Mouse (Mus musculus): ENCODE results near the gene Tle3. TPM values are rescaled to one million over a fixed set of nuclear protein-coding genes. Genes with fewer than 3 reads are reported as not detected.

Gene Tle3
- polyA plus RNA-seq, 1 experiment from 2014 or later, result 25.5 TPM

DNA sequence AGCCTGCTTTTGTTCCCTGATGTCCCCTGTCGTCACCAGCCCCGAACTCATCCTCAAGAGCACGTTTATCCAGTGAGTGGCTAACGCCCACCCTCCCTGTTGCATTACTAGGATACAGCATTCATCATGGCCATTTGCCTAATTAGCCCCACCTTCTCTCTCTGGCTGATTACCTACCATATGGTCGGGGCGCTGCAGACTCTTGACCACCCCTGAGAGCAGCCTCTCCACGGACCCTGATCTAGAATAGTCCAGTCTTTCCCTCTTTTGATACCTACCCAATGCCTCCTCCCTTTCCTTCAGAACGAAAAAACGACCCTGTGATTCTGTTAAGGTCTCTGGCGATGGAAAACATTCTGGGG lies 85.0 kb downstream of the Tle3 start:
- 29% methylated on average over 10 of the region's 10 CpGs for WGBS
- ATAC-seq (ENCODE audit: low read depth) (no peak), DNase-seq (ENCODE audit: low spot score) (no peak)
- H3K4me2 ChIP-seq (ENCODE audit: low read depth, low read length), result no peak overlapping the region
- 0 out of 2 replicates have a peak, but pooled peaks cover 4% of the 10 kb centered on the region for H3K4me1 ChIP-seq (ENCODE audit: control insufficient read depth, insufficient read depth, low read length)
- H3K36me3 ChIP-seq (ENCODE audit: control insufficient read depth, insufficient read depth, low read length), result no peaks in the 10 kb centered on the region
- H3K4me3 ChIP-seq (ENCODE audit: low read depth, low read length), result no peak overlapping the region
- H3K9ac ChIP-seq (ENCODE audit: low read depth, low read length), result no peak overlapping the region
- H3K9me3 ChIP-seq (ENCODE audit: control insufficient read depth, low read length), result no peaks in the 10 kb centered on the region
- no peaks in the 10 kb centered on the region; the same call in 1 of the 2 replicates for H3K27me3 ChIP-seq (replicated peaks; ENCODE audit: control insufficient read depth, insufficient read depth, low read length)
- no peak overlapping the region for H3K27ac ChIP-seq (replicated peaks; ENCODE audit: low read depth, low read length)

DNA sequence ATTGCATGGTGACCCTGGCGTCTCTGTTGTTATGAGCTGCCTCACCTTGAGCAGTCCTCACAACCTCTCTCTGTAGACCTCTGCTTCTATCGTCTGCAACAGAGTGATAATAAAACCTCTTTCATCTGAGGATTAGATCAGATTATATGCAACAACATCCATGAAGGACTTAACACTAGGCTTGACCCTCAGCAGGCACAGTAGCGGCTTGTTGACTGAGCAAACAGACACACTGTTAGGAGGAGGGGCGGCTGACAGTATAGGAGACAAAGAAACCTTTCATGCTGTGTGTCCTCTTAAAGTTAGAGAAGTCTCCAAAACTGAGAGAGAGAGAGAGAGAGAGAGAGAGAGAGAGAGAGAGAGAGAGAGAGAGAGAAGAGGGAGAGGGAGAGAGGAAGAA lies 89.7 kb downstream of the Tle3 start:
- 28% methylated on average over 4 of the region's 4 CpGs for WGBS
- no peak overlapping the region for H3K4me2 ChIP-seq (ENCODE audit: low read depth, low read length)
- H3K27me3 ChIP-seq (replicated peaks; ENCODE audit: control insufficient read depth, insufficient read depth, low read length), result no peaks in the 10 kb centered on the region; the same call in 1 of the 2 replicates
- DNase-seq (ENCODE audit: low spot score) (no peak), ATAC-seq (ENCODE audit: low read depth) (no peak)
- H3K27ac ChIP-seq (replicated peaks; ENCODE audit: low read depth, low read length), result no peak overlapping the region
- H3K9me3 ChIP-seq (ENCODE audit: control insufficient read depth, low read length), result peaks cover 12% of the 10 kb centered on the region; the same call in 1 of the 2 replicates
- H3K4me1 ChIP-seq (ENCODE audit: control insufficient read depth, insufficient read depth, low read length), result no peaks in the 10 kb centered on the region
- no peaks in the 10 kb centered on the region for H3K36me3 ChIP-seq (ENCODE audit: control insufficient read depth, insufficient read depth, low read length)
- no peak overlapping the region for H3K4me3 ChIP-seq (ENCODE audit: low read depth, low read length)
- no peak overlapping the region for H3K9ac ChIP-seq (ENCODE audit: low read depth, low read length)

DNA sequence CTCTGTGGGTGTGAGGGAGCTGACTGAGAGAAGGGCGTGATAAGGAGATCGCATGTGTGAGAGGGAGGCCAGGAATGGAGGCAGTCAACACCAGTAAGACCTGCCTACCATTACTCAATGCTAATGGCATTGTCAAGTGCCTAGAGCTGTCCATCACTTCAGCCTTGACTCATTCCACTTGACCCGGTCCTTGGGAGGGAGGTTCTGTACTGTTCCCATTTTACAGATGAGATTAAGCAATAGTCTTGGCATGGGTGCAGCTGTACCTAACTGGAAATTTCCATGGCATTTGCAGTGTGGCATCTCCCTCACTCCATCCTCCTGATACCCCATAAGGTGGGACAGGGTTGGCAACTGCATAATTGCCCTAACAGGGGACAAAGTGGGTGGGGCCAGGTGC lies 95.3 kb downstream of the Tle3 start:
- no peaks in the 10 kb centered on the region for H3K36me3 ChIP-seq (ENCODE audit: control insufficient read depth, insufficient read depth, low read length)
- no peak overlapping the region for H3K4me3 ChIP-seq (ENCODE audit: low read depth, low read length)
- WGBS, result 89% methylated on average over 3 of the region's 3 CpGs
- no peak overlapping the region for H3K4me2 ChIP-seq (ENCODE audit: low read depth, low read length)
- peaks cover 12% of the 10 kb centered on the region; the same call in 1 of the 2 replicates for H3K9me3 ChIP-seq (ENCODE audit: control insufficient read depth, low read length)
- peaks cover 10% of the 10 kb centered on the region; the same call in 1 of the 2 replicates for H3K4me1 ChIP-seq (ENCODE audit: control insufficient read depth, insufficient read depth, low read length)
- ATAC-seq (ENCODE audit: low read depth), result no peak
- H3K27me3 ChIP-seq (replicated peaks; ENCODE audit: control insufficient read depth, insufficient read depth, low read length), result no peaks in the 10 kb centered on the region
- no peak for DNase-seq (ENCODE audit: low spot score)
- no peak overlapping the region for H3K9ac ChIP-seq (ENCODE audit: low read depth, low read length)
- no peak overlapping the region for H3K27ac ChIP-seq (replicated peaks; ENCODE audit: low read depth, low read length)

Data from embryonic facial prominence, embryonic 14.5 days (tissue).